Mouse (Mus musculus) mammary gland, adult 2 months (tissue): ENCODE results near the gene Gpr26. TPM values are rescaled to one million over a fixed set of nuclear protein-coding genes. Genes with fewer than 3 reads are reported as not detected.

Source experiments
- polyA plus RNA-seq: library from polyadenylated mRNA; depleted of rRNA; stranded (reverse); fragments of >200 nt; gene quantifications from 2 replicates; pipeline ENCODE4 v1.2.3, GENCODE M21; 2012; ENCODE audit warnings: low replicate concordance; rRNA removed

Gene Gpr26
- polyA plus RNA-seq, result not detected in 2 replicates

GRCm38 (mm10) chr7:131966023-131966915 is at the start of gene Gpr26:
Gpr26 (plus strand) TSS chr7:131966460.

Other genes with a start within 250 kb of the Gpr26 start
- gene Cpxm2, start 188.3 kb downstream of the Gpr26 start, polyA plus RNA-seq, result 3.0 and 5.1 TPM in 2 replicates